Comparison of ENCODE assay signal across 8 mouse cellular contexts in the genomic region with DNA sequence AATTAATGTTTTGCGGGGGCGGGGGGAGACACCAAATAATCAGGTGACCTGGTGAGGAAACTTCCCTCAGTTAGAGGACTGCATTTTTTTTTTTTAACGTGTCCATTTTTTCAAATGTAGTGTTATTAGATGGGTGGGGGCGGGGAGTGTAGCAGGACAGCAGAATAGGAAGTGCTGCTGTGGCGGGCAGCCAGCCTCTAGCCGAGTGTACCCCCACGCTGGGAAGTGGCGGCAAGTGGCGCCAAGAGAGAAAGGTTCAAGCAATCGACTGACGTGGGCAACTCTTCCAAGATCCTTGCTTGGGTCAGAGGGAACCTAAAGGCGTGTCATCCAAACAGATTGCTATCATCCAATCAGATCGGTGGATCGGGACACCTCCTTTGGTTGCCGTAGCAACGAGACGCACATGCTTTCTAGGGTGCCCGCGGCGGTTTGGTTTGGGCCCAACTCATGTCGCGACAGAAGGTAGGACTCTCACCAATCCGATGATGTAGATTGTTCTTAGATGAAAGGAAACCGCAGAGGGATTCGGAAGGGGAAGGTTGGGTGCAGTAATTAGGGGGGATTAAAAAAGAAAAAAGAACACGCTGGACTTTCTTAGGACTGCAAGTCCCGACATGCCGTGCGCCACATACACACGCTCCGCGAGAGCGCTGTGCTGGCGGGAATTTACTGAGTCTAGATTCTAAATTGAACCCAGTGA. TPM values are rescaled to one million over a fixed set of nuclear protein-coding genes. Genes with fewer than 3 reads are reported as not detected.
DNase-seq lines count a peak whose midpoint lies in the region; ATAC-seq and TF ChIP-seq lines count a peak whose summit lies in the region.

Gene Ttll9, plus strand, starts transcription at position 395 of the 703 bp plus-strand sequence.

- peak; percentile 71 for ATAC-seq in heart, embryonic 12.5 days (ENCODE audit: insufficient number of reproducible peaks, low FRiP score)
- peak; percentile 92 for ATAC-seq in kidney, embryonic 15.5 days (replicated peaks; ENCODE audit: low FRiP score)
- peak; percentile 94 for ATAC-seq in limb, embryonic 14.5 days (ENCODE audit: low FRiP score, low read depth)
- peak; percentile 94 for ATAC-seq in midbrain, embryonic 15.5 days (replicated peaks)
- ATAC-seq in stomach, embryonic 14.5 days (ENCODE audit: insufficient number of reproducible peaks, insufficient read depth, low FRiP score, low read depth), result peak; percentile 86

- peak within 1 kb of the TSS; percentile 59 for H3K4me3 ChIP-seq in embryonic fibroblast, embryonic 13.5 days (ENCODE audit: insufficient read depth, low read length)
- peak within 1 kb of the TSS; percentile 56 for H3K4me3 ChIP-seq in heart, embryonic 12.5 days
- peak within 1 kb of the TSS; percentile 56 for H3K4me3 ChIP-seq in kidney, embryonic 15.5 days (replicated peaks)
- peak within 1 kb of the TSS; percentile 39 for H3K4me3 ChIP-seq in limb, embryonic 14.5 days (replicated peaks; ENCODE audit: low read length)
- peak within 1 kb of the TSS; percentile 46 for H3K4me3 ChIP-seq in midbrain, embryonic 15.5 days
- H3K4me3 ChIP-seq in stomach, embryonic 14.5 days (ENCODE audit: low read depth, low read length), result peak within 1 kb of the TSS; percentile 43

- DNase-seq in A20 (ENCODE audit: low read depth, low spot score), result peak; percentile 77
- peak; percentile 95 for DNase-seq in brain, adult 2 months (ENCODE audit: low read depth, low spot score)
- DNase-seq in limb, embryonic 14.5 days (ENCODE audit: low spot score), result peak; percentile 89

- H3K4me1 ChIP-seq in embryonic fibroblast, embryonic 13.5 days (ENCODE audit: control insufficient read depth, insufficient read depth, low read length), result no peaks in the 10 kb centered on the region
- H3K4me1 ChIP-seq in heart, embryonic 12.5 days (replicated peaks), result no peaks in the 10 kb centered on the region
- peaks cover 3% of the 10 kb centered on the region; the same call in 1 of the 2 replicates for H3K4me1 ChIP-seq in kidney, embryonic 15.5 days
- no peaks in the 10 kb centered on the region for H3K4me1 ChIP-seq in limb, embryonic 14.5 days (ENCODE audit: control insufficient read depth, insufficient read depth, low read length)
- peaks cover 6% of the 10 kb centered on the region for H3K4me1 ChIP-seq in midbrain, embryonic 15.5 days
- no peaks in the 10 kb centered on the region for H3K4me1 ChIP-seq in stomach, embryonic 14.5 days (ENCODE audit: control insufficient read depth, insufficient read depth, low read length)

- no peak within 1 kb of the TSS for H3K27ac ChIP-seq in embryonic fibroblast, embryonic 13.5 days (ENCODE audit: insufficient read depth, low read length)
- H3K27ac ChIP-seq in heart, embryonic 12.5 days (ENCODE audit: poor library complexity, severe bottlenecking), result no peak within 1 kb of the TSS
- no peak within 1 kb of the TSS for H3K27ac ChIP-seq in kidney, embryonic 15.5 days
- H3K27ac ChIP-seq in limb, embryonic 14.5 days (replicated peaks; ENCODE audit: low read depth, low read length), result no peak within 1 kb of the TSS
- no peak within 1 kb of the TSS for H3K27ac ChIP-seq in midbrain, embryonic 15.5 days
- H3K27ac ChIP-seq in stomach, embryonic 14.5 days (ENCODE audit: low read length), result no peak within 1 kb of the TSS

- TF ChIP-seq POLR2A in embryonic fibroblast, embryonic 13.5 days (IDR thresholded peaks at IDR 0.05; ENCODE audit: low read depth, low read length), result no peak
- TF ChIP-seq POLR2A in limb, embryonic 14.5 days (IDR thresholded peaks at IDR 0.05; ENCODE audit: borderline replicate concordance, extremely low read depth, insufficient read depth, insufficient read length), result no peak

- peaks cover 23% of the 10 kb centered on the region for H3K27me3 ChIP-seq in heart, embryonic 12.5 days (replicated peaks)
- H3K27me3 ChIP-seq in kidney, embryonic 15.5 days, result no peaks in the 10 kb centered on the region; the same call in 1 of the 2 replicates
- no peaks in the 10 kb centered on the region for H3K27me3 ChIP-seq in limb, embryonic 14.5 days (ENCODE audit: control insufficient read depth, insufficient read depth, low read length)
- peaks cover 4% of the 10 kb centered on the region; the same call in 1 of the 2 replicates for H3K27me3 ChIP-seq in midbrain, embryonic 15.5 days (replicated peaks)
- no peaks in the 10 kb centered on the region for H3K27me3 ChIP-seq in stomach, embryonic 14.5 days (ENCODE audit: control insufficient read depth, insufficient read depth, low read length)

- H3K9me3 ChIP-seq in heart, embryonic 12.5 days (replicated peaks), result no peaks in the 10 kb centered on the region
- no peaks in the 10 kb centered on the region for H3K9me3 ChIP-seq in kidney, embryonic 15.5 days (replicated peaks)
- no peaks in the 10 kb centered on the region for H3K9me3 ChIP-seq in limb, embryonic 14.5 days (ENCODE audit: control insufficient read depth, low read length)
- no peaks in the 10 kb centered on the region for H3K9me3 ChIP-seq in midbrain, embryonic 15.5 days
- no peaks in the 10 kb centered on the region for H3K9me3 ChIP-seq in stomach, embryonic 14.5 days (ENCODE audit: control insufficient read depth, low read depth, low read length)

- H3K4me2 ChIP-seq in heart, embryonic 12.5 days, result peak within 1 kb of the TSS; percentile 85
- peak within 1 kb of the TSS; percentile 87 for H3K4me2 ChIP-seq in kidney, embryonic 15.5 days
- peak within 1 kb of the TSS; percentile 87 for H3K4me2 ChIP-seq in limb, embryonic 14.5 days (replicated peaks; ENCODE audit: low read depth, low read length, severe bottlenecking)
- peak within 1 kb of the TSS; percentile 74 for H3K4me2 ChIP-seq in midbrain, embryonic 15.5 days
- H3K4me2 ChIP-seq in stomach, embryonic 14.5 days (replicated peaks; ENCODE audit: low read depth, low read length), result peak within 1 kb of the TSS; percentile 69

- H3K36me3 ChIP-seq in heart, embryonic 12.5 days, result no peaks in the 10 kb centered on the region
- no peaks in the 10 kb centered on the region for H3K36me3 ChIP-seq in kidney, embryonic 15.5 days
- no peaks in the 10 kb centered on the region for H3K36me3 ChIP-seq in limb, embryonic 14.5 days (ENCODE audit: control insufficient read depth, insufficient read depth, low read length)
- H3K36me3 ChIP-seq in midbrain, embryonic 15.5 days (replicated peaks), result no peaks in the 10 kb centered on the region
- H3K36me3 ChIP-seq in stomach, embryonic 14.5 days (ENCODE audit: control insufficient read depth, insufficient read depth, low read length), result no peaks in the 10 kb centered on the region

- peak within 1 kb of the TSS; percentile 38 for H3K9ac ChIP-seq in heart, embryonic 12.5 days
- H3K9ac ChIP-seq in kidney, embryonic 15.5 days, result peak within 1 kb of the TSS; percentile 42; the same call in 1 of the 2 replicates
- H3K9ac ChIP-seq in limb, embryonic 14.5 days (ENCODE audit: low read depth, low read length, severe bottlenecking), result peak within 1 kb of the TSS; percentile 34; the same call in 1 of the 2 replicates
- H3K9ac ChIP-seq in midbrain, embryonic 15.5 days, result no peak within 1 kb of the TSS
- peak within 1 kb of the TSS; percentile 25; the same call in 1 of the 2 replicates for H3K9ac ChIP-seq in stomach, embryonic 14.5 days (replicated peaks; ENCODE audit: low read depth, low read length)

- 2% methylated on average over 34 of the region's 34 CpGs for WGBS in heart, embryonic 12.5 days
- WGBS in kidney, embryonic 15.5 days, result 2% methylated on average over 34 of the region's 34 CpGs
- 2% methylated on average over 34 of the region's 34 CpGs for WGBS in limb, embryonic 14.5 days
- 2% methylated on average over 34 of the region's 34 CpGs for WGBS in midbrain, embryonic 15.5 days
- WGBS in stomach, embryonic 14.5 days, result 2% methylated on average over 34 of the region's 34 CpGs

- no peak for TF ChIP-seq CTCF in embryonic fibroblast, embryonic 13.5 days (IDR thresholded peaks at IDR 0.05; ENCODE audit: borderline replicate concordance, insufficient read depth, low read length)

RNA-seq across cellular contexts. Expression of gene Ttll9, which starts in this region (rescaled TPM):
- not detected in 2 replicates for polyA plus RNA-seq in embryonic fibroblast, embryonic 13.5 days (2011; ENCODE audit: insufficient read length, low read depth, missing spikeins)
- polyA plus RNA-seq in heart, embryonic 12.5 days (2016; fragmentation: Nextera tagmentation; extraction: Ambion mirVana), result 0.24 and 0.38 TPM in 2 replicates
- polyA plus RNA-seq in kidney, embryonic 15.5 days (2015; fragmentation: Nextera tagmentation; extraction: Ambion mirVana), result 1.1 and 1.6 TPM in 2 replicates
- polyA plus RNA-seq in limb, embryonic 14.5 days (2012; rRNA removed), result 0.47 and 1.0 TPM in 2 replicates
- polyA plus RNA-seq in limb, embryonic 14.5 days (2014; fragmentation: Nextera tagmentation; extraction: Ambion mirVana), result 0.14 and 0.18 TPM in 2 replicates
- 8.8 and 8.9 TPM in 2 replicates for polyA plus RNA-seq in midbrain, embryonic 15.5 days (2015; fragmentation: Nextera tagmentation; extraction: Ambion mirVana)
- 0.39 and 1.1 TPM in 2 replicates for polyA plus RNA-seq in stomach, embryonic 14.5 days (2014; fragmentation: Nextera tagmentation; extraction: Ambion mirVana)

Comparison
In these comparisons a context has a peak if more than half of its experiments do, and no peak if none do; other contexts are left out.
1. Peak in ATAC-seq, H3K4me3 ChIP-seq, H3K9ac ChIP-seq and H3K4me2 ChIP-seq in heart, embryonic 12.5 days; RNA of the gene not detected or under 1 TPM.